Mouse (Mus musculus): ENCODE results near the gene Leng8.

DNA sequence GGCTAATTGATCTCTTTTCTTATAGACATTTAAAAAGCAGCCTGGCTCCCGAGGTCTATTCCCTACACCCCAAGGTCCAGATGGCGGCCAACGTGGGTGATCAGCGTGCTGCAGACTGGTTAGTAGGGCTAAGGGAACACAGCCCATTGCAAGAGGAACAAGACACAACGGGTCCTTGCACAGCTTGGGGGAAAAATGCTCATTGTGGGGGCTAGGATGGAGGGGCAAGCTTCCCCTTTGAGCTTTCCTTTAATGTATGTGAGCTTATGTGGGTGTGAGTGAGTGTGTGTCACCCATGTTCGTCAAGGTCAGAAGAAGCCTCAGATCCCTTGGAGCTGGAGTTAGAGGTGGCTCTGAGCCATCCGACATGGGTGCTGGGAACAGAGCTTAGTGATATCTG, 1.8 kb downstream of the Leng8 start:
- no peak for TF ChIP-seq CTCF (IDR thresholded peaks at IDR 0.05; ENCODE audit: low read depth)
- no peak for TF ChIP-seq EP300 (IDR thresholded peaks at IDR 0.05; ENCODE audit: low read depth)

Measured in liver, postnatal 0 days (tissue).